Mouse (Mus musculus) hindbrain, embryonic 16.5 days (tissue): Measurements from ENCODE around the gene Nrg3. TPM values are rescaled to one million over a fixed set of nuclear protein-coding genes. Genes with fewer than 3 reads are reported as not detected.

ENCODE experiments used
- ATAC-seq: fragments of 200-750 bp; cut with Nextera tagmentation; 2 replicates; pipeline ENCODE4 v1.8.0; 2017; ENCODE audit warnings: moderate TSS enrichment, moderate library complexity
- H3K27ac ChIP-seq: fragments of 300-500 bp; sonication (generic); 2 replicates; pipeline ENCODE4 v1.5.1; 2014; ENCODE audit warnings: low read depth, mild to moderate bottlenecking, control low read depth, low read length, moderate library complexity
- H3K27me3 ChIP-seq: fragments of 300-500 bp; sonication (generic); replicated peaks from 2 replicates; pipeline ENCODE4 v1.6.1; 2014; ENCODE audit warnings: low read length; ENCODE audit not compliant: control insufficient read depth, insufficient read depth
- H3K36me3 ChIP-seq: fragments of 300-500 bp; sonication (generic); 2 replicates; pipeline ENCODE4 v1.6.1; 2014; ENCODE audit warnings: mild to moderate bottlenecking, low read length, moderate library complexity, mixed read lengths; ENCODE audit not compliant: control insufficient read depth, insufficient read depth
- H3K4me1 ChIP-seq: fragments of 300-500 bp; sonication (generic); 2 replicates; pipeline ENCODE4 v1.6.1; 2014; ENCODE audit warnings: low read depth, low read length; ENCODE audit not compliant: control insufficient read depth, insufficient read depth
- H3K4me2 ChIP-seq: fragments of 300-500 bp; sonication (generic); 2 replicates; pipeline ENCODE4 v1.6.1; 2014; ENCODE audit warnings: mild to moderate bottlenecking, low read length, control low read depth, moderate library complexity
- H3K4me3 ChIP-seq: fragments of 300-500 bp; sonication (generic); 2 replicates; pipeline ENCODE4 v1.5.1; 2014; ENCODE audit warnings: mild to moderate bottlenecking, low read length, control low read depth, moderate library complexity
- H3K9ac ChIP-seq: fragments of 300-500 bp; sonication (generic); 2 replicates; pipeline ENCODE4 v1.6.1; 2014; ENCODE audit warnings: low read depth, mild to moderate bottlenecking, control low read depth, low read length, moderate library complexity
- H3K9me3 ChIP-seq: fragments of 300-500 bp; sonication (generic); 2 replicates; pipeline ENCODE4 v1.6.1; 2014; ENCODE audit warnings: mild to moderate bottlenecking, low read length, moderate library complexity; ENCODE audit not compliant: control insufficient read depth
- WGBS: fragments of 180-500 bp; shearing (Covaris S2); extraction: QIAGEN DNeasy Blood & Tissue Kit; methylation state at CpG from one replicate; pipeline ENCODE4 v1.1.7; 2014; 5-methylcytosine and 5-hydroxymethylcytosine counted together
- polyA plus RNA-seq: library from polyadenylated mRNA; unstranded; fragments of >200 nt; fragmentation: Nextera tagmentation; extraction: Ambion mirVana; gene quantifications from 2 replicates; pipeline ENCODE4 v1.2.1, GENCODE M21; 2015

Nrg3 gene
- polyA plus RNA-seq, 1 experiment from 2014 or later: 10.2 TPM

DNA sequence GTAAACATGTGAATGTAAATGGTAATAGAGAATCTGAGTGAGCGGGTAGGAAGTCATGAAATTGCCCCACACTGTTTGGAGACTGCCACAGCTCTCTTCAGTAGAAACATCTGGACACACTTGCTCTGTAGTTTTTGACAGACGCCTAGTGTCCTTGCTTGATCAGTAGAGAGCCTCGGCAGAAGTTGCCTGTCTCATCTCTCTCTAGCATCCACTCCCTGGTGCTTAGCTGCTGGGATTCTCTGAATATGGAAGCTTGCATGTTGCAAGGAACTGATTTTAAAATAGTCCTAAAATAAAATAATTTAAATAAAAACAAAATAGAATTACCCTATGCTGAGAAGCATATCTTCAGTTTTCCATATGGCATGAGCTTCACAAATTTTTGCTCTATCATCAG is 675.9 kb downstream of the Nrg3 start:
- no peak overlapping the region for H3K4me3 ChIP-seq
- no peaks in the 10 kb centered on the region for H3K4me1 ChIP-seq
- no peaks in the 10 kb centered on the region for H3K36me3 ChIP-seq
- H3K9ac ChIP-seq: no peak overlapping the region
- H3K9me3 ChIP-seq: no peaks in the 10 kb centered on the region
- H3K27ac ChIP-seq: no peak overlapping the region
- ATAC-seq: no peak
- H3K27me3 ChIP-seq: no peaks in the 10 kb centered on the region
- no peak overlapping the region for H3K4me2 ChIP-seq
- WGBS: 92% methylated on average over 3 of the region's 3 CpGs

DNA sequence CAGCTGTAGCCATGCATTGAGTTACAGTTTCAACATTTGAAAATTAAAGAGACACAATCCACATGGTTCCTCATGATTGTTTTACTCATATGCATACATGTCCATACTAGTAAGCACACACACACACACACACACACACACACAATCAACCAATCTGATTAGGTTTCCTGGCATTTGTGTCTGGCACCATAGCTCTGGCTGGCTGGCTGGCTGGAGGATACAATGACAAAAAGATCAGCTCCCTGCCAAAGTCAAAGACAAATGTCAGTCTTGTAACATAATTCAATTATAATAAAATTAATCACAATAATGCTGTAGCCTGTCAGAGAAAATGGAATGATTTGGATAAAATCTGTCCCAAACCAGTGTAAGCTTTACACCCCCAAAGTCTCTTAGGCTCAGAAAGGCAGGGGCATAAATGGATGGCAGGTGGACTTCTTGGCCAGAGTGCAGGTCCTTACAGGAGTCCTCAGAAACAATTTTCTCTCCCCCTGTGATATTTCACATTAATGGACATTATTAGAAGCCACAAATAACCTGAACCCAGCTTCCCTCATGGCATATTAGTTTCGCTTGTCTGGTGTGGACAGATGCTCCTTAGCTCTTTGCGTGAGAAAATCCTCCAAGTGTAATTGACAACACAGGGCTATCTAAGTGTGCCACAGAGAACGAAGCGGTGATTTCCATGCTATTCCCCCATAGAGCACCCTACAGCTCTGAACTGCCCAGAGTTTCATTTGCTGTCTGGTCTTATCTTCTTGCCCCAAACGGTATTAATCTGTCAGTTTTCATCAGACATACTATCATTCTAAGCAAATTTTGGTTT is 697.4 kb downstream of the Nrg3 start:
- no peaks in the 10 kb centered on the region for H3K4me1 ChIP-seq
- no peak overlapping the region for H3K9ac ChIP-seq
- H3K27ac ChIP-seq: no peak overlapping the region
- no peaks in the 10 kb centered on the region for H3K9me3 ChIP-seq
- H3K4me3 ChIP-seq: no peak overlapping the region
- ATAC-seq: peak; percentile 60; the same call in 1 of the 2 replicates
- H3K27me3 ChIP-seq: no peaks in the 10 kb centered on the region
- no peaks in the 10 kb centered on the region for H3K36me3 ChIP-seq
- no peak overlapping the region for H3K4me2 ChIP-seq
- WGBS: 76% methylated on average over 5 of the region's 5 CpGs

DNA sequence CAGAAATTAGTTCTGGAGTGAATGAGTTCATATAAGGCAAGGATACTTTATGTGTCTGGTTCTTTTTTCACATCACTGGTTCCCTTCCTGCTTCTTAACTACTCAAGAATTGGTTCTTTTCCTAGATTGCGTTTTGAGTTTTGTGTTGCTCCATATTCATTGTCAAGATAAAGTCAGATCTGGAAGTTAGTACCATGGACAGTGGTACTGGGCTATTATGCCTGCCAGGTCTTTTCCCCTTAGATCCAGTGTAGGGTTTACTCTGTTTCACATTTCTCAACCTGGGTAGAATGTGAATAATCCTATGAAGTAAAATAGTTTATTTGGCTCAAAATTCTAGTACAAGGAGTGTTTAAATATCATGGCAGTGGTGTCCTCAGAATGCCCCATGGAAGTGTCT is 698.1 kb downstream of the Nrg3 start:
- Histone ChIP-seq H3K27ac (no peak overlapping the region), H3K36me3 (no peaks in the 10 kb centered on the region), H3K4me3 (no peak overlapping the region), H3K9me3 (no peaks in the 10 kb centered on the region), H3K4me2 (no peak overlapping the region), H3K4me1 (no peaks in the 10 kb centered on the region), H3K9ac (no peak overlapping the region), H3K27me3 (no peaks in the 10 kb centered on the region)
- 79% methylated on average over 1 of the region's 1 CpGs for WGBS
- ATAC-seq: no peak

GRCm38 (mm10) chr14:38730465-38730864 is 742.4 kb downstream of the Nrg3 start:
- no peak overlapping the region for H3K4me2 ChIP-seq
- no peak overlapping the region for H3K27ac ChIP-seq
- H3K9me3 ChIP-seq: peaks cover 2% of the 10 kb centered on the region; the same call in 1 of the 2 replicates
- no peak overlapping the region for H3K9ac ChIP-seq
- H3K4me3 ChIP-seq: no peak overlapping the region
- H3K27me3 ChIP-seq: no peaks in the 10 kb centered on the region
- ATAC-seq: no peak
- H3K4me1 ChIP-seq: no peaks in the 10 kb centered on the region
- H3K36me3 ChIP-seq: no peaks in the 10 kb centered on the region

GRCm38 (mm10) chr14:38703894-38704293 is 769.0 kb downstream of the Nrg3 start:
- Histone ChIP-seq H3K4me3 (no peak overlapping the region), H3K4me1 (peaks cover 3% of the 10 kb centered on the region; the same call in 1 of the 2 replicates), H3K27me3 (no peaks in the 10 kb centered on the region), H3K9ac (no peak overlapping the region), H3K27ac (no peak overlapping the region), H3K4me2 (no peak overlapping the region), H3K9me3 (no peaks in the 10 kb centered on the region), H3K36me3 (no peaks in the 10 kb centered on the region)
- WGBS: 18% methylated on average over 4 of the region's 4 CpGs
- ATAC-seq: peak; percentile 50; the same call in 1 of the 2 replicates

GRCm38 (mm10) chr14:38702596-38703393 is 770.1 kb downstream of the Nrg3 start:
- no peak overlapping the region for H3K27ac ChIP-seq
- H3K4me1 ChIP-seq: peaks cover 3% of the 10 kb centered on the region; the same call in 1 of the 2 replicates
- H3K27me3 ChIP-seq: no peaks in the 10 kb centered on the region
- no peak for ATAC-seq
- no peak overlapping the region for H3K9ac ChIP-seq
- H3K4me3 ChIP-seq: no peak overlapping the region
- H3K9me3 ChIP-seq: no peaks in the 10 kb centered on the region
- H3K4me2 ChIP-seq: no peak overlapping the region
- WGBS: 74% methylated on average over 9 of the region's 9 CpGs
- H3K36me3 ChIP-seq: no peaks in the 10 kb centered on the region

DNA sequence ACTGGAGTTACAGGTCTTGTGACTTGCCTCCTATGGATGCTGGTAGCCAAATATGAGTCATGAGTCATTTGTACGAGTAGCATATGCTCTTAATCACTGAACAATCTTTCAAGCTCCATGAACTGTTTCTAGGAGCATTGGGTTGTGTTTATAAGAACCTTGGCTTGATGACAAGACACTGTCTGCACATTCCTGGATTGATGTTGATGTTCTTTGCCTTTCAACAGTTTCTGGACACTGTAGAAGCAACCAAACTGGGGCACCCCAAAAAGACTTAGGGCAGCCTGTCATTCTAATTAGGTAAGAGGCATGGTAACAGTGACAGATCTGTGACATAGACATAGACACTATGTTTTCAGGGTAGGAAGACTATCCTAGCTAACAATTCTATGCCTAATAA is 771.5 kb downstream of the Nrg3 start:
- no peak overlapping the region for H3K4me3 ChIP-seq
- no peak overlapping the region for H3K27ac ChIP-seq
- H3K4me2 ChIP-seq: no peak overlapping the region
- H3K9me3 ChIP-seq: no peaks in the 10 kb centered on the region
- 67% methylated on average over 1 of the region's 1 CpGs for WGBS
- no peaks in the 10 kb centered on the region for H3K36me3 ChIP-seq
- no peak for ATAC-seq
- H3K9ac ChIP-seq: no peak overlapping the region
- H3K27me3 ChIP-seq: no peaks in the 10 kb centered on the region
- peaks cover 3% of the 10 kb centered on the region; the same call in 1 of the 2 replicates for H3K4me1 ChIP-seq

- ATAC-seq: no peak
- Histone ChIP-seq H3K9me3 (no peaks in the 10 kb centered on the region), H3K4me1 (peaks cover 3% of the 10 kb centered on the region; the same call in 1 of the 2 replicates), H3K9ac (no peak overlapping the region), H3K27me3 (no peaks in the 10 kb centered on the region), H3K4me2 (no peak overlapping the region), H3K36me3 (no peaks in the 10 kb centered on the region), H3K27ac (no peak overlapping the region), H3K4me3 (no peak overlapping the region)
- WGBS: 91% methylated on average over 3 of the region's 3 CpGs
Measured at GRCm38 (mm10) chr14:38700972-38701371, 771.9 kb downstream of the Nrg3 start.

- no peak overlapping the region for H3K4me2 ChIP-seq
- no peaks in the 10 kb centered on the region for H3K9me3 ChIP-seq
- no peaks in the 10 kb centered on the region for H3K4me1 ChIP-seq
- H3K27me3 ChIP-seq: no peaks in the 10 kb centered on the region
- no peak for ATAC-seq
- no peak overlapping the region for H3K27ac ChIP-seq
- H3K36me3 ChIP-seq: no peaks in the 10 kb centered on the region
- no peak overlapping the region for H3K9ac ChIP-seq
- H3K4me3 ChIP-seq: no peak overlapping the region
- 60% methylated on average over 1 of the region's 1 CpGs for WGBS
Measured at GRCm38 (mm10) chr14:38659973-38660372, 812.9 kb downstream of the Nrg3 start.
